Mouse (Mus musculus): ENCODE results near the gene Trim47.

Gene Trim47

DNA sequence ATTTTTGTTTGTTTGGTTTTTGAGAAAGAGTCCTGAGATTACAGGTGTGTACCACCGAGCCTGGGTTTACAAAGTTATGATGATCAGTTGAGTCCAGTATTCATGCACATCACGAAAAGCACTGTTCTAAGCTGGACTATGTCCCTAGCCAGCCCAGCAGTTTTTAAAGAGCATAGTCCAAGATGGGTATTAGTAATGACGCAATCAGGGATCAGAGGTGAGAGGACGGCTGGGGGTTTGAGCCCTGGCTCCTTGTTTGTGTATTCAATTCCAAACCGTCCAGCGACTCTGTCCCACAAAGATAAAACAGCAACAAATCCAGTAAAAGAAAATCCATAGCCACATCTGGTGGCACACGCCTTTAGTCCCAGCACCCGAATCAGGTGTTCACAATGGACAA lies 38.8 kb downstream of the Trim47 start:
- no peak for DNase-seq (ENCODE audit: low spot score in 2 of 2)

DNA sequence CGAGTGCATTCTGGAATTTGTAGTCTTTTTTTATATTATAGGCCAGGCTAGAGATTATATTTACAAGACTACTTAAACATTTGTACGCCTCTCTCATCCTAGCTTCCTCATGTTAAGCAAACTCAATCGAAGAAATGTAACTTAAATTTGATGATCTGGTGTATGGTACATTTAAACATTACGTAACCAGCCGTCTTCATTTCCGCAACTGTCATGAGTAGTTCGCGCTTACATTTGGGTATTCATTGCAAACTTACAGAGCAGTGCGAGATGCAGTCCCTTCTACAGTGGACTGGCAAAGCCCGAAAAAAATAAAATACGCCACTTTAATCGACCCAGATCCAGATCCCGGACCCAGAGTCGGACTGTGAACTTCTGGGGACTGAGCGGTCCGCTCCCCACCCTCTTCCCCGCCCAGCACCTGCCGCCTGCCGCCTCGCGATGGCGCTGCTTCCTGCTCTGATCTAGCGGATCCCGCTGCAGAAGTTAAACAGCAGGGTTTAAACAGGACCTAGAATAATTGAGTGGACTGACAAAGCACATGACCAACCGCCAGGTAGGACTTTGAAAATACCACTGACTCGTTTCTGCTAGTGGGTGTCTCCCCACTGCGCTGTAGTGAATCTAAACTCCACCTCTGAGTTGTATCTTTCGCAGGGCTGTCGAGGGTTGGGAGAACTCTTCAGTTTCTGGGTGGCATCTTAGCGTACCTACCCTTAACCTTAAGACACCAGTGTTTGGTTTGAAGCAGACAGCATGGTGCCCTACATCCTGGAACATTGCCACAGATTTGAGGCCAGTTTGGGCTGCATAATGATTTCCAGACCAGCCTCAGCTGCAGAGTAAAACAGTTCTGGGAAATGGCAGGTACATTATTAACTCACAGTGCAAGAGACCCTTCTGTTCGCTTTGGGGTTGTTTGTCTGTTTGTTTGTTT lies 39.5 kb downstream of the Trim47 start:
- DNase-seq (ENCODE audit: low spot score in 2 of 2): peak; percentile 78 to 84

DNA sequence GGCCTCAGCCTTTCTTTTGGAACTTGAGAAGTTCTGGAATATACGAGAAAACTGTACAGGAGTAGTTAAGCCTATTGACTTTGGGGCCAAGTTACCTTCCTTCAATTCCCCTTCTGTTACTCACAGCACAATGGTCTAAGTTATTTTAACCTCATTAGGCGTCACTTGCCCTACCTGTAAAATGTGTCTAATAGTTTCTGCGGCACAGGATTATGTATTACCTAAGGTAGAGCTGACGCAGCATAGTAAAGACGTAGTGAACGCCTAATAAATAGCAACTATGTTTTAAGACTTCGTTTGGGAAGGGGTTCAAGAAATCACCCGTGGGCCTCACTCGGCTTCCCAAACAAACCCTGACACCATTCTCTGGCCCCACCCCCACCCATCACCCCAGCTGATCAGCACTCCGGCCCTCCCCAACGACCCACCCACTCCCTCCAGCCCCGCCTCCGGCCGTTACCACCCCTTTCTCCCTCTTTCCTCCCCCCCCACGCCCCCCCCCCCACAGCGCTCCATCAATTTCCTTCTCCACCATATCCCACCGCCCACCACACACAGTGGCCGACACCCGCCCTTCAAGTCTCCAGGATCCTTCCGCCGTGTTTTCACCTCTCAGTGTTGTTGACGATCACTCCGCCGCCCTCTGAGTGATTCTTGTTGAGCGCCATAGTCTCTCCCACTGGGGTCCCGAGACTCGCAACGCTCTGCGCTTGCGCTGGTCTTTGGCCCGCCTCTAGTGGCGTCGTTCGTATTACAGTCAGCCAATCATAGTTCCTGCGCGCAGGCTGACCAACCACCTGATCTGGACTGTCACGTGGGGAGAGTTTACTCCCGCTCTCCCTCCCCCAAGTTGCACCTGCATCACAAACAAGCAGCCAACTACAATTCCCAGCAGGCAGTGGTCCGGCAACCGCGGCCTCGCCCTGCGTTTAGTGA lies 40.5 kb downstream of the Trim47 start, which contains the start of gene Wbp2:
TSS of gene Wbp2 (minus strand) at position 738 of the 936 bp plus-strand sequence.
- peak; percentile 97 to 99 for DNase-seq (ENCODE audit: low spot score in 2 of 2)

DNA sequence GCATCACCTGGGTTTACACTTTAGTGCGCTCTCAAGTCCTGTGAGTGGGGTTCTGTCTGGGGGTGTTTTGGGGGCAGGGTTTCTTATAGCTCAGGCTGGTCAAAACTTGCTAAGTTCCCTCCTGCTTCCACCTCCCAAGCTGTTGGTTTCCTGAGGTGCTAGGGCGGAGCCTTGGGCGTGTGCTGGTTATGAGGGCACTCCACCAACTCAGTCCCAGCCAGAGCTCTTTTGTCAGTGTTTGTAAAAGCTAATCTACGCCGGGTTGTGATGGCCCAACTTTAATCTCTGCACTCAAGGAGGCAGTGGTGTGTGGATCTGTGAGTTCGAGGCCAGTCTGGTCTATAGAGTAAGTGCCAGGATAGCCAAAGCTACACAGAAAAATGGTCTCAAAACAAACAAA lies 42.8 kb downstream of the Trim47 start:
- DNase-seq (ENCODE audit: low spot score in 2 of 2): no peak

DNA sequence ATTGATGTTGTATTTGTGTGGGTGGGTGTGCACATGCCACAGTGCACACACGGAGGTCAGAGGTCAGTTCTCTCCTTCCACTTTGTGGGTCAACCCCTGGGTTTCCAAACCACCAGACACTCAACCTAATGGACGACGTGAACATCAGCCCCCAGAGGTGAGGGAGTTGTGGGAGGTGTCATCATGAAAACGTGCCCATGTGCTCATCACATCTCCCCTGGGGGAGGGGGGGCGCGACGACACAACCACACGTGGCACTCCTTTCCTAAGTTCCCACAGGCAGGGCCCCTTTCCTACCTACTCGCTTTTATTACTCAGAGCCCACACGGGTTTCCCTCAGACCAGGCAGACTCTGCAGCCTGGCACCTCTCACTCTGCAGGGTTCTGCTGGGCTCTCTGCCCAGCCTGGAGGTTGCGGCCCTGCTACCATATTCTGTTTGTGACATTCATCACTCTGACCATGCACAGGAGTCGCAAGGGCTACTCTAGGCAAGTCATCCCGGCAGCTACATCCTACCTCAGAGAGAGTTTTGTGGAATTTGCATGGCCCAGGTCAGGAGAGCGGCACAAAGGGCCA lies 43.8 kb downstream of the Trim47 start:
- no peak for DNase-seq (ENCODE audit: low spot score in 2 of 2)

DNA sequence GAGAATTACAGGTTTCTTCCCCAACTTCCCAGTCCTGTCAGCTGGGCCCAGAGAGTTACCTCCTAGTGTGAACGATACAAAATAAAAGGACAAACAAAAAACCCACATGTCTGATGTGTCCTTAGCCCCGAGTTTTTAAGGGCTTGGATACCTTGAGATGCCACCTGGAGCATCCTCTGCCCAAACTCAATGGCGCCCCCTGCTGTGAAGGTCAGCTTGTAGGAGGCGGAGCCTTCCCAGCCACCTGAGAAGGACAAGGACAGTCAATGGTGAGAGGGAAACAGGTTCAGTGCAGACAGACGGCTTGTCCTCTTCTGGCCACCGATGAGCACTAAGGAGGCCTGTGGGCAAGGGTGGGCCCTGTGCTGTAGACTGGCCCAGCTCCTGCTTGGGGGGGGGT lies 45.9 kb downstream of the Trim47 start:
- peak in 1 of 2 experiments; percentile 52 for DNase-seq (ENCODE audit: low spot score in 2 of 2)

DNA sequence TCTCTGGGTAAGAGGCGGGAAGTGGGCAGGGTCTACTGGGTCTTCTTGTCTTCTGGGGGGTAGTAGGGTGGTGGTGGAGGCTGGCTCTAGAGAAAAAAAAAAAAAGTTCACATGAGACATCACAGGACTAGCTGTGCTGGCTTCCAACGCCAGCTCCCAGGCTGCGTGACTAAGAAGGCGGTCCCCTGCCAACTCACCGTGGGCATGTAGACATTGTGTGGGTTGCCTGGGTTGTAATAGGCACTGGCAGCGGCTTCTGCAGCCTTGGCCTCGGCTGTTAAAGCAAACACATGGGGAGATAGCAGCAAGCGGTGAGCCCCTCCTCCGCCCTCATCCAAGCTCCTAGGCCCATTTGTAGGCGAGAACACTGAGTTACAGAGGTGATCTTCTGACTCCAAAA lies 47.5 kb downstream of the Trim47 start:
- DNase-seq (ENCODE audit: low spot score in 2 of 2): peak; percentile 83 to 84

DNA sequence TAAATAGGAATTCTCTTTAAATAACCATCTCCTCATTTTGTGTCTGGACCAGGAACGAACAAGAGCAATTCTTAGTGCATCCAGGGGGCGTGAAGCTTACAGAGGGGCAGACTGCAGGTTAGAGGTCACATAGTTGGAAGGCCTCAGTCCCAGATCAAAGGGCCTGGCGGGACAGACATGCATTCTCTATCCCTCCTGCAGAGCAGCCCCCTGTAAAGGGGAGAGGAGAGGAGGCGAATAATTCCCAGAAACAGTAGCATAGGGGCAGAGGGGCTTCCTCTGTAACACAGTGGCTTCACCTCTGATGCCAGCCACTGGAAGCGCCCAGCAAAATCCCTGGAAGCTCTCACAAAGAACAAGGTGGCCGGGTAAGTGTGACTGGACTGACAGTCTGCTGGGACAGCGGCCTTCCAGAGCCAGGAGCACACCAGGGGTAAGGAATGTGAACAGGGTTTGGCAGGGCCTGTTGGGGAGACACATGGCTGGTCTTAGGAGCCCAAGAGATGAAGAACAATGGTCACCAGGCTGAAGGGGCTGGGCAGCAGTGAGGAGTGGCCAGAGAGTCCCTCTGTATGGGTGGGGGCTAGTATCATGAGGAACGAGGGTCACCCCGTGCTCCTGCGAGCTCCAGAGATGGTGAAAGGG lies 48.2 kb downstream of the Trim47 start:
- DNase-seq (ENCODE audit: low spot score in 2 of 2): no peak

DNA sequence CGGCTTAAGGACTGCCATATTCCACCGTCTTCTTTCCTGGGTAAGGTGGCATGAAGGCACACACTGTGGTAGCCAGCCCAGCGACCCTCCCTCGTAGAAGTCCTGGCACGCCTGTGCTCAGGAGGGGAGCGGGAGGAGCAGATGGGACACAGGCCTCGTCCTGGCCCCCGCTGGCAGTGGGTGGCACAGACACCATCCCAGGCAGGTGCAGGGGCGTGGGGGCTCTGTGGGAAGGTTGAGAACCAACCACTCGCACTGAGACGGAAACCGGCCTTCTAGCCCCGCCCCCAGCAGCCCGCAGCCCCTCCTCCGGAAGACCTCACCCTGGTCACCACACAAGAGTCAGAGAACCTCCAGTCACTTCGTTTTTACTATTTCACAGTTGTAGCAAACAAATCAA lies 48.8 kb downstream of the Trim47 start:
- DNase-seq (ENCODE audit: low spot score in 2 of 2): no peak

DNA sequence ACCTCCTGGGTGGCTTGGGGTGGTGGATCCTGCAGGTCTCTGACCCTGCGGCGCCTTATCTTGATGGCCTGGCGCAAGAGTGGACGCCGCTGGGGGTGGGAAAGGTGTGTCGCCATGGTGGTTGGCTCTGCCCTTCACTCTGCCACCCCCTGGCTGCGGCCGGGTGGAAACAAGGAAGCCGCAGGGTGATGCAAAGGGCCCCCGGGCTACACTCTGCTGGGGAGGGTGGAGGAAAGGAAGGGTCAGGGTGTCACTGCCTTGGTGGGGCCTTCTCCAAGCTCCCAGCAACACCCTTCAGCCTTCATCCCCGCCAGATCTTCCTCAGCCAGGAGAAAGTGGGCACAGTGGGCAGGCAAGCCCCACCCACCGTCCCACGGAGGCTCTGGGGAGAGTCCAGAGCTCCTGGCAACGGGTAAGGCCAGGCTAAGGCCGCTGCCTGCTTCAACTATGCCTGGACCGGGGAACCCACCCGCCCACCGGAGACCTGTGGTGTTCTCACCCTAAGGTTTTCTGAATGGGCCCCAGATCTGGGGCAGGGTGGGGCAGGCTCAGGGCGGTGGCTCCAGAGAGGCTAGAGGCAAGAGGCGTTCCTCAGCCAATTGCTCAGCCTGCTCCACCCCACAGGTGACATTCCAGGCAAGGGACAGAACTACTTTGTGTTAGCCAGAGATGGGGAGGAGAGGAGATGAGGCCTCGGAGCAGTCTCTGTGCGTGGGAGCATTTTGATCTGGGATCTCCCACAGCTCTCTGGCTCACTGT lies 49.4 kb downstream of the Trim47 start, which contains the start of gene Unc13d:
TSS of gene Unc13d (minus strand) at position 516 of the 759 bp plus-strand sequence.
- DNase-seq (ENCODE audit: low spot score in 2 of 2): no peak

DNA sequence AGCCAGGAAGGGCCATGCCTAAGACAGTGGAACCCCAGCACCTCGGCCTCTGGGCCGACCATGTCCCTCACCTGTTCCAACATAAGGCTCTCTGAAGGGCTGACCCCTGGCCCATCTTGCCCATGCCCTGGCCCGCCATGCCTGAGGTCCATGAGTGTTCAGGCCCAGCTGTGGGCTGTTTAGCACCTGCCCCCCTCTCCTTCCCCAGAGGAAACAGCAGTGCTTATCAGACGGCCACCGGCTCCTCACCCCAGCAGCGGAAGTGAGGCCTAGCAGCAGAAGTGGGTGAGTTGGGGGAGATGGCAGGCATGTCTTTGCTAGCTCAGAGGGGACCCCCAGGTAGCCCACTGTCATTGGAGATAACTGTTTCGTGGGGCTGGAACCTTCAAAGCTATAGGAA lies 50.2 kb downstream of the Trim47 start:
- no peak for DNase-seq (ENCODE audit: low spot score in 2 of 2)

DNA sequence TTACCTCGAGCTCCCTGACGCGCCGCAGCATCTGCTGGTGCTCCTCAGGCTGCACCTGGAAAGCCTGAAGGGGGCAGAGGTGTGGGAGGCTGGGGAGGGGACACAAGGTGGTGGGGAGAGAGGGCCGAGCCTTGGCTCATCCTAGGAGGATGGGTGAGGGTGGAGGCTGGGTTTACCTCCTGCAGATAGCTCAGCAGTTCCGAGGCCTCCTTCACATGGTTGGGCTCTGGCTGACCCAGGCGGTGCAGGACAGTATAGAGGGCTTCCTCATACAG lies 50.8 kb downstream of the Trim47 start:
- no peak for DNase-seq (ENCODE audit: low spot score in 2 of 2)

DNA sequence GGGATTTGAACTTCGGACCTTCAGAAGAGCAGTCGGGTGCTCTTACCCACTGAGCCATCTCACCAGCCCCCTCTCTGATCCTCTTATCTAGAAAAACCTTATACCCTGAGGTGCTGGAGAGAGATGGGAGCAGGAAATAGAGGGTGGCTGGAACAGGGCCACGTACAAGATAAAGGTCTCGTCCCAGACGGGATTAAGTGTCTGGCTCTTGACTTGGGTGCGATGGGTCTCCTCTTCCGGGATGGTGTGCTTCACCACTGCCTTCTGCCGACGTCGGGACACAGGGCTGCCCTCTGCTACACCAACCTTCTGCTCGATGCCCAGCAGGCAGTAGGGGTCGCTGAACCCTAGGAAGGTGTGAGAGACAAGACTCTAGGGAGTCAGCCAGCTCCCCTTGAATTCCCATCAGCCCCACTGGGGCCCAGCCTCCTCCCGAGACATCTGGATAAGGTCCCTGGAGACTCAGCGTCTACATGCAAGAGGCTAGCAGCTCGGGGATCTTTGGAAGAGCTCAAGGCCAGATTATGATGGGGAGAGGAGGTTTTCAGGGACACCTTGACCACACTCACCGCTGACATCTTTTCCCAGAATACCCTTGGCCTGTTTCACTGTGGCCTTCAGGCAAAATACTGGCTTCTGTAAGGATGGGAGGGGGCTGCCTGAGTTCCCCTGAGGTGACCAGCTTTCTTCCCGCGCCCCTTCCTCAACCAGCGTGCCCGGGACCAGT lies 51.3 kb downstream of the Trim47 start:
- DNase-seq (ENCODE audit: low spot score in 2 of 2): no peak

DNA sequence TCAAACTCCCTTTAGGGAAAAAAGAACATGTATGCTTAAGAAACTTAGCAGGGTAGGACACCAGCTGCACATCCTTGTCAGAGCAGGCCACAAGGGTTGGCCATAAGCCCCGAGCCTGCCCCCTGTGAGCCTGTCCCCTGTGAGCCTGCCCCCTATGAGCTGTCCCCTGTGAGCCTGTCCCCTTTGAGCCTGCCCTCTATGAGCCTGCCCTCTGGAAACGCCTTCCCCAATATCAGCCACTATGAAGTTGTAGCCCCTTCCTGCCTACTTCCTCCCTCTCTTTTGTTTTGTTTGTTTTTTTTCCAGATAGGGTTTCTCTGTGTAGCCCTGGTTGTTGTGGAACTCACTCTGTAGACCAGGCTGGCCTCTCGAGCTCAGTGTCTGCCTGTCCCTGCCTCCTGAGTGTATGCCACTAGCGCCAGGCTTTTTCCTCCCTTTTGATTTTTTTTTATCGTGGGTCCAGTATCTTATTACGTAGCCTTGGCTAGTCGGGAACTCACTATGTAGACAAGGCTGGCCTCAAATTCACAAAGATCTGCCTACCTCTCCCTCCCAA lies 52.5 kb downstream of the Trim47 start:
- DNase-seq (ENCODE audit: low spot score in 2 of 2): no peak

DNA sequence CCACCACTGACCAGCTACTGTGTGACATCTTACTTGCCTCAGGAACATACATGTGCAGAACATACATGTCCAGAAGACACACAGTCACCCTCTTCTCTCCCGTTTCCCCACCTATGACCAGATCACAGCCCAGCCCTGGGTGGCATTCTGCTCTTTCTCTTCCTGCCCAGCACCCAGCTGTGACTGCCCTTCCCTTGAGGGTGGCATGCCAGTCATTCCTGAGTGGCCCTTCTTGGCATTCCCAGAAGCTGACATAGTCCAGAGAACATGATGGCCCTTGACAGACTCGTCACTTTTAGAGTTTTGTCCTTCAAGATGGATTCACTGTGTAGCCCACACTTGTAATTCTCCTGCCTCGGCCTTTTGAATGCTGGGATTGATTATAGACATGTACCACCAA lies 54.4 kb downstream of the Trim47 start:
- DNase-seq (ENCODE audit: low spot score in 2 of 2): no peak

DNA sequence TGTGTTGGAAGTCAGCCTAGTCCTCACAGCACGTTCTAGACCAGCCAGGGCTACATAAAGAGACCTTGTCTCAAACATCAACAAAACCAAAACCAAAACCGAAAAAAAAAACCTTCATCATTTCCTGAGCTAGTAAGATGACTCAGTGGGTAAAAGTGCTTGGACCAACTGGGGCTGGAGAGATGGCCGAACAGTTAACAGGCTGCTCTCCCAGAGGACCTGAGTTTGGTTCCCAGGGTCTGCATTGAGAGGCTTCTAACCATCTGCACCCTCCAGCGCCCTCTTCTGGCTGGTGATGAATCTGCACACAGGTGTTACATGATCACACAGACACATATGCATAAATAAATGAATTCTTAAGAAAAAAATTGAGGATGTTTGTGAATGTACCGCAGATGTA lies 55.5 kb downstream of the Trim47 start:
- no peak for DNase-seq (ENCODE audit: low spot score in 2 of 2)

DNA sequence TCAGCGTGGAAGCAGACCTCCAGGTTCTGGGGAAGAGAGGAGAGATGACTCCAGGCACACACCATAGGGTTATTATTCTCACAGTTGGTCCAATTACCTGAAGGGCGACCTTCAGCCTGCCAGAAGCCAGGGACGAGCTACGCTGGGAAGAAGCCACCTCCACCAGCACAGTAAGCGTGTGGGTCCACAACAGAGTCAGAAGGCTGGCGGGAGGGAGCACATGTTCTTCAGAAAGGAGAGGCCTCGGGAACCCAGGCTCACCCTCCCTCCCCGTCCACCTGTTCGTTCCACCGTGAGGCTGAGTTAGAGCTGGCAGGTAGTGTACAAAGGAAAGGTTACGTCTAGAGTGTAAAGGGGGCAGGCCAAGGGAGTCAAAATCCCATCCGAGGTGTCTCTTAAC lies 61.7 kb downstream of the Trim47 start:
- DNase-seq (ENCODE audit: low spot score in 2 of 2): no peak

DNA sequence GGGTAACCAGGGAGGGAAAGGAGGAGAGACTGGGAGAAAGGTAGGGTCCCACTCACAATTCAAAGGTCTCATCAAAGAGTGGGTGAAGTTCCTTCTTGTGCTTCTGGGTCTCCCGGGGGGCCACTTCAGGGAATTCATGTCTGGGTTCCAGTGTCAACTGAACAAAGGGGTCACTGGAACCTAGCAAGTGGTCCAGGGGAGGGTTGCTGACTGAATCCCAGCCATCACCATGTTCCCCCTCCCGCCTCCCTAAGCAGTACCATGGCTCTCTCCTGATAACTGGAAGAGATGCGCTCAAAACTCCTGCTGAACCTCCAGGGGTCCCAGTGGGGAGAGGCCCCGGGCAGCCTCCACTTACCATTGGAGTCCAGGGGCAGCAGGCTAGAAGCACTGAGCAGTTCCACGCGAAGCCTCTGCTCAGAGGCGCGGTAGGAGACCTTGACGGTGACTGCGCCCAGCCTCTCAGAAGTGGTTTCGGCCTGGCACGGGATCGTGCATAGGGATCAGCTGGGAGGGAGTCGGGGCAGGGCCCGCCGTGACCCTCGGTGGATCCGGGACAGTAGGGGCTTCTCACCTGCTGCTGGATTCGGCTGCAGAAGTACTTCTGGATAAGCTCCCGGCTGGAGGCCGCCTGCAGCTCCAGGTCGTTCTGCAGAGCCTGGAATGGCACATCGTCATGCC lies 62.7 kb downstream of the Trim47 start:
- DNase-seq (ENCODE audit: low spot score in 2 of 2): no peak

DNA sequence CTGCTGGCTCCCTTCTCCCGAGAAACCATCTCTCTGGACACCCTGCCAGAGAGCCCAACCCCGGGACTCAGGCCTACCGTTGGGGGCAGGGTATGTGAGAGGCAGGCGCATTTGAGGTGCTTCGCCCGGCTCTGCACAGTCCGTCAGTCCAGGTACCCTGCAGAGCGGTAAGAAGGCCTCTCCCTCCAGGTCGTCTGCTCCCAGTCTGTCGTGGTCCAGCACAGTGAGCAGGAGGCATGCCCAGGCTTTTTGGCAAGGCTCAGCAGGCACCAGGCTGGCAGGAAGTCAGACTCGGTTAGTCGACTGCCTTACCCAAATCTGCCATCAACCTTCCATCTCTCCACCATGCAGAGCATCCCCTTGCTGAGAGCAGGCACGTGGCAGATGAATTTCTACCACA lies 63.4 kb downstream of the Trim47 start:
- DNase-seq (ENCODE audit: low spot score in 2 of 2): no peak

Measured in frontal cortex, postnatal 36 days (tissue).